Mouse (Mus musculus) central nervous system, embryonic 18 days (tissue): ENCODE measurements around the gene Adam21. TPM values are rescaled to one million over a fixed set of nuclear protein-coding genes. Genes with fewer than 3 reads are reported as not detected.

Source experiments
- polyA plus RNA-seq: library from polyadenylated mRNA; depleted of rRNA; stranded (reverse); fragments of >200 nt; gene quantifications from 2 replicates; pipeline ENCODE4 v1.2.3, GENCODE M21; 2012; rRNA removed

Gene Adam21
- polyA plus RNA-seq: 0.35 and 0.47 TPM in 2 replicates

GRCm38 (mm10) chr12:81568374-81568773 lies at the start of gene Adam21:
Gene Adam21 (minus strand): TSS chr12:81568474.

DNA sequence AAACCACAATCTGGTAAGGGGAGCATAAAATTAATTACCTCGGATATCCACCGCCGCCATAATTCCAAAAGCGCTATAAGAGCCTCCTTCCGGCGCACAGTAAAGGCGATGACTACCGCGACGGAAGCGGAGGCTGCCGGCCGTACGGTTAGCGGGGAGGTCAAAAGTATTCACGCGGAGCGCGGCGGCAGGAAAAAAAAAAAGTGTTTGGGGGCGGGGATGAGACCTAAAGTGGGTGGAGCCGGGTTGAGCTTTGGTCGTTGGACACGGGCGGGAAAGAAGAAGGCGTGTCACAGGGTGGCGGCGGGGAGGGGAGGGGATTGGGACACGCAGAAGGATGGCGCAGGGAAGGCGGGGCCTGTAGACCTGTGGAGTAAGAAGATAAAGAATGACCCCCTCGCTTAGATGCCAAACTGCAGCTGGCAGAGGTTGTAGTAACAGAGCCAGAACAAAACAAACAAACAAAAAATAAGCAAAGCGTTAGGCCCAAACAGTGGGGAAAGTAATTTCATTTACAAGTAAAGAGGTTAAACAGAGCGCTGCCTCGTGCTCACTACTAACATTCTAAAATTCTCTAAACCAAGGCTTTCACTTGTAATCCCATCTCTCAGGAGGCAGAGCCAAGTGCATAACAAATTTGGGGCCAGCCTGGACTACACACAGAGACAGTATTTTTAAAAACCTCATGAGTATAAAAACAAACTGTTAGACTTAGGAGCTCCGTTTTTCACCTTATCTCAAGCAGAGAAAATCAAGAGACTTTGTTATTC lies 26.8 kb upstream of the Adam21 start, which contains the start of gene Med6:
TSS of gene Med6 (minus strand) at position 107 of the 770 bp plus-strand sequence.

DNA sequence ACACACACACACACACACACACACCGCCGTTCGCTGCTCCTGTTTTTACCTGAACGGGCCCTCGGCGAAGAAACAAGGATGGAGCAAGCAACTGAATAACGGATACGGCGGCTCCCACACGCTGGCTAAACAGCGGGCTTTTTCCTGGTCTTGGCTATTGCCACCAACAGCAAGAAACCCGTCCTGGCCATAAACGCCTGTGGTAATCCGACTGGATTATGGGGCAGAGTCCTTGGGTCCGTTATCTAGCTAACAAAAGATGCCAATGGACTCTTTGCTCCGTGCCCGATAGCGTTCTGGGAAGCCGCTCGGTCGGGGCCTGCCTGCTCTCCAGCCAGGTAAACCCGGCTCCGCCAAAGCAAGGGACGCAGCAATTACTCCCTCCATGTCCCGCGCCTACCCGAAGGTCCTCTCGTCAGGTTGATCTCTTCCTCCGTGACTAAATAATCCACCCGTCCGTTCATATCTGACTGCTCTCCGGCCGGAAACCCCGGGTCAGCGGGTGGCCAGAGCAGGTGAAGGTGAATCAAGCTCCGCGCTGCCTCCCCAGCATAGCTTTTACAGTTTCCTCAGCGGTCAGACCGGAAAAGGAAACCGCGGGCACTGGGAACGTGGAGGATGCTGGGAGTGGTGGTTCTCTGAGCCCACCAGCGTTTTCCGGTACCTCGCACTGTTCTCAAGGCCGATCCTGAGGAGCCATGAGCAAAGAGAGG lies 35.8 kb downstream of the Adam21 start, which contains the start of the genes Gm20498 and Synj2bp:
TSS of gene Gm20498 (minus strand) at position 590 of the 713 bp plus-strand sequence.
TSS of gene Synj2bp (minus strand) at position 596 of the 713 bp plus-strand sequence.

Other genes starting within 250 kb of the Adam21 start
- gene Slc8a3, start 235.3 kb downstream of the Adam21 start, polyA plus RNA-seq: 12.9 and 13.4 TPM in 2 replicates
- gene Gm4787, start 189.0 kb downstream of the Adam21 start, polyA plus RNA-seq: 0.84 and 0.91 TPM in 2 replicates
- gene Adam4, start 146.5 kb downstream of the Adam21 start, polyA plus RNA-seq: 0.97 and 1.2 TPM in 2 replicates
- gene Cox16, start 83.3 kb downstream of the Adam21 start, polyA plus RNA-seq: 69.7 and 86.2 TPM in 2 replicates
- gene Gm20498, start 35.6 kb downstream of the Adam21 start, polyA plus RNA-seq: 21.8 and 24.0 TPM in 2 replicates
- 19.2 and 20.2 TPM in 2 replicates for gene Synj2bp, start 35.6 kb downstream of the Adam21 start, polyA plus RNA-seq
- gene Med6, start 26.5 kb upstream of the Adam21 start, polyA plus RNA-seq: 38.3 and 41.3 TPM in 2 replicates
- 30.9 and 31.2 TPM in 2 replicates for gene Ttc9, start 62.8 kb upstream of the Adam21 start, polyA plus RNA-seq
- gene Map3k9, start 212.7 kb upstream of the Adam21 start, polyA plus RNA-seq: 13.2 and 16.5 TPM in 2 replicates